Mouse (Mus musculus) adipose tissue, adult 10 weeks (tissue): ENCODE data around the gene Krtap31-1. TPM values are rescaled to one million over a fixed set of nuclear protein-coding genes. Genes with fewer than 3 reads are reported as not detected.

ENCODE experiments used
- polyA plus RNA-seq: library from polyadenylated mRNA; stranded (reverse); fragments of 350-450 nt; fragmentation: Illumina TruSeq; extraction: RNeasy Lipid Tissue Mini Kit (QIAGEN cat#74804); gene quantifications from one replicate; pipeline ENCODE4 v1.2.3, GENCODE M21; 2014; ENCODE audit warnings: low read depth, low replicate concordance

Krtap31-1 gene
- not detected for polyA plus RNA-seq

DNA sequence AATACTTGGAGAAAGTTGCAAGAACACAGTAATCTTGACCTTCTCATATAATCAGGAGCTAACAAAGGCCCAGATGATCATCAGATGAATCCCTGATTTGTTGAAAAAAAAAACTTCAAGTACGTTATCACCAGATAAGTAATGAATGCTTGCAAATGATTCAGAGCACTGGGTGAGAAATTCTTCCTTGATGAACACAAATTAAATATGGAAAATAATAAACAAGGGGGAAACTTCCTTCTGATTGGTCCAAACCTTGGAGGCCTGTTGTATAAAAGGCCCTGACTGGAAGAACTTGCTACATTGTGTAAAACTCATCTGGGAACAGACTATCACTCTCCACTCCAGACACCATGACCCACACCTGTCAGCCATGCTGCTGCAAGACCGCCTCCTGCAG is at the start of gene Krtap31-1:
TSS of gene Krtap31-1 (plus strand) at position 301 of the 400 bp plus-strand sequence.

GRCm38 (mm10) chr11:99864176-99864575 is 43.5 kb upstream of the Krtap31-1 start, which contains the start of gene Gm11559:
Gm11559 (plus strand) TSS chr11:99864476.

DNA sequence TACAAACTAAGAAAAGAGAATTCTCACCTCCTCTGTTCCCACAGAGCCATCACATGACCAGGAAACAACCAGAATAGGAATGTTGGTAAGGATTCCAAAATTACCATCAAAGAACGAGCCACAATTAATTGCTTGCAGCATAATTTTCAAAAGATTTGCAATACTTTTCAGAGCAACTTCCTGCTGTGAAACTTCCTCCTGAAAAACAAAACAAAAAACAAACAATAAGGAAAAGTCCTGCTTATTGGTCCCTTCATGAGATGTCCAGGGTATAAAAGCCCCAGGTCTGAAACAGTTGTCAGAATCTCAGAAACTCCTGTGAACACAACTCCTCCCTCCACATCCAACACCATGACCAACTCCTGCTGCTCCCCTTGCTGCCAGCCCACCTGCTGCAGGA is 34.6 kb upstream of the Krtap31-1 start, which contains the start of gene Krtap9-1:
TSS of gene Krtap9-1 (plus strand) at position 301 of the 400 bp plus-strand sequence.

GRCm38 (mm10) chr11:99878887-99879286 is 28.8 kb upstream of the Krtap31-1 start, which contains the start of gene Gm11567:
Gm11567 (plus strand) TSS chr11:99879187.

GRCm38 (mm10) chr11:99914451-99914850 is 6.7 kb downstream of the Krtap31-1 start, which contains the start of gene Gm11565:
Gm11565 (plus strand) TSS chr11:99914751.

GRCm38 (mm10) chr11:99935991-99936390 is 28.3 kb downstream of the Krtap31-1 start, which contains the start of gene Krtap31-2:
Krtap31-2 (plus strand) TSS chr11:99936291.

GRCm38 (mm10) chr11:99948175-99948574 is 40.5 kb downstream of the Krtap31-1 start, which contains the start of gene Krtap9-5:
Krtap9-5 (plus strand) TSS chr11:99948475.

Other genes starting within 250 kb of the Krtap31-1 start
- not detected for gene Gm11563, start 249.0 kb upstream of the Krtap31-1 start, polyA plus RNA-seq
- not detected for gene Krtap4-6, start 242.0 kb upstream of the Krtap31-1 start, polyA plus RNA-seq
- gene Gm14190, start 217.2 kb upstream of the Krtap31-1 start, polyA plus RNA-seq: not detected
- gene Gm14180, start 173.6 kb upstream of the Krtap31-1 start, polyA plus RNA-seq: not detected
- not detected for gene Gm11595, start 135.0 kb upstream of the Krtap31-1 start, polyA plus RNA-seq
- not detected for gene Krtap4-8, start 127.2 kb upstream of the Krtap31-1 start, polyA plus RNA-seq
- not detected for gene Krtap4-9, start 122.7 kb upstream of the Krtap31-1 start, polyA plus RNA-seq
- not detected for gene Gm11596, start 114.5 kb upstream of the Krtap31-1 start, polyA plus RNA-seq
- gene Gm11569, start 109.0 kb upstream of the Krtap31-1 start, polyA plus RNA-seq: not detected
- gene Gm11554, start 103.5 kb upstream of the Krtap31-1 start, polyA plus RNA-seq: not detected
- gene Krtap4-13, start 98.0 kb upstream of the Krtap31-1 start, polyA plus RNA-seq: not detected
- not detected for gene Gm11564, start 92.3 kb upstream of the Krtap31-1 start, polyA plus RNA-seq
- not detected for gene 2300003K06Rik, start 69.9 kb upstream of the Krtap31-1 start, polyA plus RNA-seq
- not detected for gene Krtap4-16, start 56.3 kb upstream of the Krtap31-1 start, polyA plus RNA-seq
- gene Gm11568, start 50.0 kb upstream of the Krtap31-1 start, polyA plus RNA-seq: not detected
- not detected for gene Gm11559, start 43.4 kb upstream of the Krtap31-1 start, polyA plus RNA-seq
- gene Krtap9-1, start 34.5 kb upstream of the Krtap31-1 start, polyA plus RNA-seq: not detected
- gene Gm11567, start 28.7 kb upstream of the Krtap31-1 start, polyA plus RNA-seq: not detected
- gene Gm11565, start 6.8 kb downstream of the Krtap31-1 start, polyA plus RNA-seq: not detected
- gene Krtap31-2, start 28.4 kb downstream of the Krtap31-1 start, polyA plus RNA-seq: not detected
- gene Krtap9-5, start 40.6 kb downstream of the Krtap31-1 start, polyA plus RNA-seq: not detected
- gene Krtap29-1, start 71.1 kb downstream of the Krtap31-1 start, polyA plus RNA-seq: not detected
- not detected for gene Krtap16-1, start 78.7 kb downstream of the Krtap31-1 start, polyA plus RNA-seq
- gene Krtap17-1, start 86.1 kb downstream of the Krtap31-1 start, polyA plus RNA-seq: not detected
- gene Krt33a, start 108.3 kb downstream of the Krtap31-1 start, polyA plus RNA-seq: not detected
- not detected for gene Krt33b, start 121.9 kb downstream of the Krtap31-1 start, polyA plus RNA-seq
- gene Krt34, start 133.6 kb downstream of the Krtap31-1 start, polyA plus RNA-seq: not detected
- not detected for gene Krt31, start 142.6 kb downstream of the Krtap31-1 start, polyA plus RNA-seq
- gene Krt32, start 180.3 kb downstream of the Krtap31-1 start, polyA plus RNA-seq: 0.31 TPM
- gene Krt35, start 188.3 kb downstream of the Krtap31-1 start, polyA plus RNA-seq: not detected
- gene Krt36, start 197.7 kb downstream of the Krtap31-1 start, polyA plus RNA-seq: 0.48 TPM
- not detected for gene Krt13, start 213.6 kb downstream of the Krtap31-1 start, polyA plus RNA-seq
- gene Krt15, start 228.0 kb downstream of the Krtap31-1 start, polyA plus RNA-seq: 10.5 TPM
- gene Krt19, start 240.7 kb downstream of the Krtap31-1 start, polyA plus RNA-seq: 152 TPM